Mouse (Mus musculus) brain, embryonic 14.5 days (tissue): ENCODE measurements around the gene Fa2h.
"Not testable (repeated sequence)": the region's sequence is repeated elsewhere in the genome, so short reads cannot be mapped to it uniquely, and the experiment has no call there.

Experiments used
- CTCF ChIP-seq: fragments of 200-500 bp; IDR thresholded peaks from 2 replicates; pipeline ENCODE4 v1.5.1; 2012; ENCODE audit warnings: inconsistent platforms, mild to moderate bottlenecking, moderate library complexity, borderline replicate concordance; ENCODE audit not compliant: insufficient read depth, insufficient read length; ENCODE audit errors: extremely low read depth
- POLR2A ChIP-seq: fragments of 200-500 bp; IDR thresholded peaks from 2 replicates; pipeline ENCODE4 v1.6.1; 2012; ENCODE audit warnings: mild to moderate bottlenecking, inconsistent platforms, borderline replicate concordance; ENCODE audit not compliant: poor library complexity, insufficient read depth, insufficient read length, severe bottlenecking; ENCODE audit errors: extremely low read depth

GRCm38 (mm10) chr8:111313961-111314360 is 79.7 kb downstream of the Fa2h start:
- not testable (repeated sequence) for TF ChIP-seq POLR2A, CTCF
